Mouse (Mus musculus): ENCODE results near the gene Tnik. TPM values are rescaled to one million over a fixed set of nuclear protein-coding genes. Genes with fewer than 3 reads are reported as not detected.

The Tnik gene
- total and polyA plus RNA-seq, 2 experiments from 2014 or later, result 9.2 to 27.5 TPM

GRCm38 (mm10) chr3:28405391-28405790, 142.4 kb downstream of the Tnik start:
- no peak for TF ChIP-seq CTCF (IDR thresholded peaks at IDR 0.05; ENCODE audit: low read depth)
- TF ChIP-seq EP300 (IDR thresholded peaks at IDR 0.05; ENCODE audit: low read depth), result no peak
- no peak for DNase-seq (ENCODE audit: low spot score)
- no peaks in the 10 kb centered on the region for H3K9me3 ChIP-seq (replicated peaks; ENCODE audit: control insufficient read depth, low read length)
- no peak overlapping the region for H3K9ac ChIP-seq (replicated peaks; ENCODE audit: low read depth, low read length)
- H3K27me3 ChIP-seq (ENCODE audit: control insufficient read depth, insufficient read depth, low read length), result no peaks in the 10 kb centered on the region
- no peak overlapping the region for H3K4me2 ChIP-seq (ENCODE audit: low read depth, low read length)
- WGBS, result 77% methylated on average over 2 of the region's 2 CpGs
- no peak overlapping the region for H3K27ac ChIP-seq (ENCODE audit: low read depth)
- H3K36me3 ChIP-seq (replicated peaks; ENCODE audit: control insufficient read depth, insufficient read depth, low read length), result no peaks in the 10 kb centered on the region
- no peak for ATAC-seq (ENCODE audit: insufficient read depth, low read depth)
- no peak overlapping the region for H3K4me3 ChIP-seq (ENCODE audit: low read depth, low read length)
- H3K4me1 ChIP-seq (ENCODE audit: control insufficient read depth, insufficient read depth), result peaks cover 14% of the 10 kb centered on the region

GRCm38 (mm10) chr3:28408859-28409459, 145.9 kb downstream of the Tnik start:
- Histone ChIP-seq H3K9ac (replicated peaks; ENCODE audit: low read depth, low read length) (no peak overlapping the region), H3K36me3 (replicated peaks; ENCODE audit: control insufficient read depth, insufficient read depth, low read length) (no peaks in the 10 kb centered on the region), H3K4me1 (ENCODE audit: control insufficient read depth, insufficient read depth) (peaks cover 8% of the 10 kb centered on the region; the same call in 1 of the 2 replicates), H3K27ac (ENCODE audit: low read depth) (peak overlapping the region; percentile 30; the same call in 1 of the 2 replicates), H3K4me3 (ENCODE audit: low read depth, low read length) (no peak overlapping the region), H3K27me3 (ENCODE audit: control insufficient read depth, insufficient read depth, low read length) (no peaks in the 10 kb centered on the region), H3K4me2 (ENCODE audit: low read depth, low read length) (no peak overlapping the region), H3K9me3 (replicated peaks; ENCODE audit: control insufficient read depth, low read length) (no peaks in the 10 kb centered on the region)
- peak; percentile 38 for DNase-seq (ENCODE audit: low spot score)
- ATAC-seq (ENCODE audit: insufficient read depth, low read depth), result peak; percentile 76
- 56% methylated on average over 12 of the region's 12 CpGs for WGBS
- peak; percentile 21; the same call in 1 of the 2 replicates for TF ChIP-seq CTCF (IDR thresholded peaks at IDR 0.05; ENCODE audit: low read depth)
- no peak for TF ChIP-seq EP300 (IDR thresholded peaks at IDR 0.05; ENCODE audit: low read depth)

- peak; percentile 76 for ATAC-seq (ENCODE audit: insufficient read depth, low read depth)
- WGBS, result 69% methylated on average over 3 of the region's 3 CpGs
- no peak for DNase-seq (ENCODE audit: low spot score)
- no peak overlapping the region for H3K9ac ChIP-seq (replicated peaks; ENCODE audit: low read depth, low read length)
- no peaks in the 10 kb centered on the region for H3K27me3 ChIP-seq (ENCODE audit: control insufficient read depth, insufficient read depth, low read length)
- no peaks in the 10 kb centered on the region for H3K36me3 ChIP-seq (replicated peaks; ENCODE audit: control insufficient read depth, insufficient read depth, low read length)
- no peak overlapping the region for H3K4me3 ChIP-seq (ENCODE audit: low read depth, low read length)
- TF ChIP-seq EP300 (IDR thresholded peaks at IDR 0.05; ENCODE audit: low read depth) (no peak), CTCF (IDR thresholded peaks at IDR 0.05; ENCODE audit: low read depth) (peak; percentile 41)
- no peak overlapping the region for H3K4me2 ChIP-seq (ENCODE audit: low read depth, low read length)
- H3K4me1 ChIP-seq (ENCODE audit: control insufficient read depth, insufficient read depth), result peaks cover 8% of the 10 kb centered on the region; the same call in 1 of the 2 replicates
- H3K9me3 ChIP-seq (replicated peaks; ENCODE audit: control insufficient read depth, low read length), result no peaks in the 10 kb centered on the region
- no peak overlapping the region for H3K27ac ChIP-seq (ENCODE audit: low read depth)
These were observed 147.3 kb downstream of the Tnik start for GRCm38 (mm10) chr3:28410269-28410668.

GRCm38 (mm10) chr3:28415986-28416385, 153.0 kb downstream of the Tnik start:
- TF ChIP-seq CTCF (IDR thresholded peaks at IDR 0.05; ENCODE audit: low read depth), result no peak
- no peak for TF ChIP-seq EP300 (IDR thresholded peaks at IDR 0.05; ENCODE audit: low read depth)
- H3K4me3 ChIP-seq (ENCODE audit: low read depth, low read length), result no peak overlapping the region
- DNase-seq (ENCODE audit: low spot score) (no peak), ATAC-seq (ENCODE audit: insufficient read depth, low read depth) (no peak)
- WGBS, result 50% methylated on average over 2 of the region's 2 CpGs
- H3K9me3 ChIP-seq (replicated peaks; ENCODE audit: control insufficient read depth, low read length), result no peaks in the 10 kb centered on the region
- H3K9ac ChIP-seq (replicated peaks; ENCODE audit: low read depth, low read length), result no peak overlapping the region
- H3K36me3 ChIP-seq (replicated peaks; ENCODE audit: control insufficient read depth, insufficient read depth, low read length), result no peaks in the 10 kb centered on the region
- H3K4me1 ChIP-seq (ENCODE audit: control insufficient read depth, insufficient read depth), result peaks cover 15% of the 10 kb centered on the region; the same call in 1 of the 2 replicates
- H3K4me2 ChIP-seq (ENCODE audit: low read depth, low read length), result no peak overlapping the region
- no peaks in the 10 kb centered on the region for H3K27me3 ChIP-seq (ENCODE audit: control insufficient read depth, insufficient read depth, low read length)
- no peak overlapping the region for H3K27ac ChIP-seq (ENCODE audit: low read depth)

- Histone ChIP-seq H3K4me1 (ENCODE audit: control insufficient read depth, insufficient read depth) (peaks cover 19% of the 10 kb centered on the region), H3K9ac (replicated peaks; ENCODE audit: low read depth, low read length) (no peak overlapping the region), H3K4me2 (ENCODE audit: low read depth, low read length) (no peak overlapping the region), H3K27me3 (ENCODE audit: control insufficient read depth, insufficient read depth, low read length) (no peaks in the 10 kb centered on the region), H3K27ac (ENCODE audit: low read depth) (no peak overlapping the region), H3K9me3 (replicated peaks; ENCODE audit: control insufficient read depth, low read length) (no peaks in the 10 kb centered on the region), H3K36me3 (replicated peaks; ENCODE audit: control insufficient read depth, insufficient read depth, low read length) (no peaks in the 10 kb centered on the region), H3K4me3 (ENCODE audit: low read depth, low read length) (no peak overlapping the region)
- no peak for DNase-seq (ENCODE audit: low spot score)
- no peak for ATAC-seq (ENCODE audit: insufficient read depth, low read depth)
- 71% methylated on average over 5 of the region's 5 CpGs for WGBS
- TF ChIP-seq EP300 (IDR thresholded peaks at IDR 0.05; ENCODE audit: low read depth) (no peak), CTCF (IDR thresholded peaks at IDR 0.05; ENCODE audit: low read depth) (no peak)
These were observed 154.2 kb downstream of the Tnik start for GRCm38 (mm10) chr3:28417091-28417715.

Data from heart, postnatal 0 days (tissue).